Mouse (Mus musculus) lung, embryonic 16.5 days (tissue): Measurements from ENCODE around the gene Hhat. TPM values are rescaled to one million over a fixed set of nuclear protein-coding genes. Genes with fewer than 3 reads are reported as not detected.
A peak's percentile ranks its signal among the peaks of the same experiment; 100 is the strongest.

Source experiments
- ATAC-seq: fragments of 200-750 bp; cut with Nextera tagmentation; 2 replicates; pipeline ENCODE4 v1.8.0; 2017; ENCODE audit warnings: low read depth, mild to moderate bottlenecking, moderate library complexity
- H3K27ac ChIP-seq: fragments of 300-500 bp; sonication (generic); 2 replicates; pipeline ENCODE4 v1.5.1; 2014; ENCODE audit warnings: mild to moderate bottlenecking, control low read depth, low read length
- H3K27me3 ChIP-seq: fragments of 300-500 bp; sonication (generic); 2 replicates; pipeline ENCODE4 v1.6.1; 2014; ENCODE audit warnings: low read depth, low read length, mixed read lengths; ENCODE audit not compliant: control insufficient read depth, insufficient read depth
- H3K36me3 ChIP-seq: fragments of 300-500 bp; sonication (generic); 2 replicates; pipeline ENCODE4 v1.6.1; 2014; ENCODE audit warnings: low read length; ENCODE audit not compliant: control insufficient read depth, insufficient read depth
- H3K4me1 ChIP-seq: fragments of 300-500 bp; sonication (generic); replicated peaks from 2 replicates; pipeline ENCODE4 v1.6.1; 2014; ENCODE audit warnings: low read length, mixed read lengths; ENCODE audit not compliant: control insufficient read depth, insufficient read depth
- H3K4me2 ChIP-seq: fragments of 300-500 bp; sonication (generic); 2 replicates; pipeline ENCODE4 v1.6.1; 2014; ENCODE audit warnings: low read depth, low read length, control low read depth
- H3K4me3 ChIP-seq: fragments of 300-500 bp; sonication (generic); 2 replicates; pipeline ENCODE4 v1.5.1; 2014; ENCODE audit warnings: mild to moderate bottlenecking, low read length, control low read depth
- H3K9ac ChIP-seq: fragments of 300-500 bp; sonication (generic); 2 replicates; pipeline ENCODE4 v1.6.1; 2014; ENCODE audit warnings: low read length, control low read depth
- H3K9me3 ChIP-seq: fragments of 300-500 bp; sonication (generic); 2 replicates; pipeline ENCODE4 v1.6.1; 2016; ENCODE audit warnings: low read length; ENCODE audit not compliant: control insufficient read depth
- WGBS: fragments of 180-500 bp; shearing (Covaris S2); extraction: QIAGEN DNeasy Blood & Tissue Kit; methylation state at CpG from one replicate; pipeline ENCODE4 v1.1.7; 2014; 5-methylcytosine and 5-hydroxymethylcytosine counted together
- polyA plus RNA-seq: library from polyadenylated mRNA; unstranded; fragments of >200 nt; fragmentation: Nextera tagmentation; extraction: Ambion mirVana; gene quantifications from 2 replicates; pipeline ENCODE4 v1.2.1, GENCODE M21; 2015

The Hhat gene
- polyA plus RNA-seq, 1 experiment from 2014 or later, result 9.3 TPM

- WGBS, result 81% methylated on average over 4 of the region's 4 CpGs
- H3K4me3 ChIP-seq, result no peak overlapping the region
- no peaks in the 10 kb centered on the region for H3K9me3 ChIP-seq
These were observed 267.4 kb downstream of the Hhat start for GRCm38 (mm10) chr1:192503651-192504050.

GRCm38 (mm10) chr1:192502835-192503234, 268.2 kb downstream of the Hhat start:
- H3K4me1 ChIP-seq, result no peaks in the 10 kb centered on the region
- H3K4me3 ChIP-seq, result no peak overlapping the region
- no peak overlapping the region for H3K27ac ChIP-seq
- H3K36me3 ChIP-seq, result no peaks in the 10 kb centered on the region
- ATAC-seq, result no peak
- H3K9me3 ChIP-seq, result no peaks in the 10 kb centered on the region
- no peak overlapping the region for H3K4me2 ChIP-seq
- no peak overlapping the region for H3K9ac ChIP-seq
- no peaks in the 10 kb centered on the region for H3K27me3 ChIP-seq

More at GRCm38 (mm10) chr1:192503651-192504050, 267.4 kb downstream of the Hhat start:
- H3K27ac ChIP-seq, result no peak overlapping the region
- H3K4me2 ChIP-seq, result no peak overlapping the region
- H3K27me3 ChIP-seq, result no peaks in the 10 kb centered on the region
- no peak for ATAC-seq
- no peaks in the 10 kb centered on the region for H3K36me3 ChIP-seq
- no peak overlapping the region for H3K9ac ChIP-seq
- H3K4me1 ChIP-seq, result no peaks in the 10 kb centered on the region

- 63% methylated on average over 9 of the region's 9 CpGs for WGBS
- no peaks in the 10 kb centered on the region for H3K4me1 ChIP-seq
- no peaks in the 10 kb centered on the region for H3K9me3 ChIP-seq
- H3K27me3 ChIP-seq, result no peaks in the 10 kb centered on the region
- no peak overlapping the region for H3K27ac ChIP-seq
- H3K4me3 ChIP-seq, result no peak overlapping the region
- H3K36me3 ChIP-seq, result no peaks in the 10 kb centered on the region
- no peak overlapping the region for H3K4me2 ChIP-seq
- H3K9ac ChIP-seq, result no peak overlapping the region
- ATAC-seq, result no peak
These were observed 269.0 kb downstream of the Hhat start for GRCm38 (mm10) chr1:192502016-192502415.

DNA sequence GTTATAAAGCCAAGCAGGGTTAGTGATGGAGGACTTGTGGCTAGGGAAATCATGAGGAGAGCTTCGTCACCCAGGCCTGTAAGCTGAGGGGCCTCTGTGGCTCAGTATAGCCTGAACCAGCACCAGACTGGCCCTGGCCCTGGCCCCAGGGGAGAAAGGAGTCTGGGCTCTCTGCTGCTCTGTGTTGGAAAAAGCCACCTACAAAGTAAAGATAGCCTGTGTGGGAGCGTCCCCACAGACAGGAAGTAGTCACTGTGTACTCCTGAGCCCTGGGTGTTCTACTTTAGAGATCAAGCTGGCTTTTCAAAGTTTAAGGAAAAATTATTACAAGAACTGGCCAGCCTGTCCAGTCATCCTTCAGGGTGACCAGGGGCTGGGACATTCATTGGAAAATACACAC, 273.5 kb downstream of the Hhat start:
- ATAC-seq, result no peak
- 51% methylated on average over 2 of the region's 2 CpGs for WGBS

GRCm38 (mm10) chr1:192489908-192490825, 280.9 kb downstream of the Hhat start:
- H3K36me3 ChIP-seq, result no peaks in the 10 kb centered on the region
- no peak overlapping the region for H3K4me2 ChIP-seq
- H3K4me3 ChIP-seq, result no peak overlapping the region
- H3K27me3 ChIP-seq, result no peaks in the 10 kb centered on the region
- H3K9me3 ChIP-seq, result no peaks in the 10 kb centered on the region
- ATAC-seq, result 0 out of 2 replicates have a peak, but pooled peaks have one; percentile 44
- H3K4me1 ChIP-seq, result no peaks in the 10 kb centered on the region
- H3K9ac ChIP-seq, result no peak overlapping the region
- WGBS, result 65% methylated on average over 13 of the region's 13 CpGs
- H3K27ac ChIP-seq, result no peak overlapping the region

More for the DNA sequence above, 273.5 kb downstream of the Hhat start:
- no peak overlapping the region for H3K4me2 ChIP-seq
- no peaks in the 10 kb centered on the region for H3K4me1 ChIP-seq
- no peak overlapping the region for H3K27ac ChIP-seq
- H3K9ac ChIP-seq, result no peak overlapping the region
- no peaks in the 10 kb centered on the region for H3K27me3 ChIP-seq
- no peak overlapping the region for H3K4me3 ChIP-seq
- H3K36me3 ChIP-seq, result no peaks in the 10 kb centered on the region
- no peaks in the 10 kb centered on the region for H3K9me3 ChIP-seq

DNA sequence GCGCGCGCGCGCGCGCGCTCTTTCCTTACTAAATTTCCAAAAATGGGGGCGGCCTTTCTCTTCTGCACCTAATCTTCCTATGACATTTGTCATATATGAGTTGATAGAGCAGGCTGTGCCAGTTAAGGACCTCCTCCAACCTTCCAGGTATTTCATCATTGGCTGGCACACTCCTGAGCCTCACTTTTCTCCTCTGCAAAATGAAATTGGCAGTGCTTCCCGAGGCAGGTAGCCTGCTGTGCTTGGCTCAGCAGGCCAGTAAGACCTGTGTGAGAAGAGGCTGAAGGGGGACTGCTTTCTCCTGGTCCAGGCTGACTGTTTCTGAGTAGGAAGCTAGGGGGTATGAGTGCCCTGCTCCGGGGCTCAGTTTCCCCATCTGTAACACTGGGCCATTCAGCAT, 283.5 kb downstream of the Hhat start:
- Histone ChIP-seq H3K9ac (no peak overlapping the region), H3K36me3 (no peaks in the 10 kb centered on the region), H3K27ac (no peak overlapping the region), H3K9me3 (no peaks in the 10 kb centered on the region), H3K27me3 (no peaks in the 10 kb centered on the region), H3K4me2 (no peak overlapping the region), H3K4me3 (no peak overlapping the region), H3K4me1 (no peaks in the 10 kb centered on the region)
- ATAC-seq, result no peak
- WGBS, result 93% methylated on average over 11 of the region's 11 CpGs

DNA sequence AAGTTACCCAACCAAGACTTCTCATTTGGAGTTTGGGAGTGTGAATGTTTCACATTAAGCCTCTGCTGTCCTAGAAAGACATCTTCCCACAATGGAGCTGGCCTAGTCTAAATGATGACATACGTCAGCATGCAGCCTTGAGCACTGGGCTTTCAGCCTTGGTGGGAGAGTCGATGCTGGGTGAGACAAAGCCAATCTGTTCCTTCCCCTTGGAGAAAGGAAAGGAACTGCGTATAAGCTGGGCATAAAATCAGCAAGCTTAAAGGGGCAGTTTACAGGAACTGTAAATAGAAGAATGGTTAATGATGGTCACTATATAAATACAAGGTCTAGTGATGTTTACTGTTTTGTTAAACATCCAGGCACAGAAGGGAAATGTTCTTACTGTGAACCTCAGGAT, 286.0 kb downstream of the Hhat start:
- Histone ChIP-seq H3K27me3 (no peaks in the 10 kb centered on the region), H3K4me2 (no peak overlapping the region), H3K9ac (no peak overlapping the region), H3K4me3 (no peak overlapping the region), H3K4me1 (no peaks in the 10 kb centered on the region), H3K9me3 (no peaks in the 10 kb centered on the region), H3K27ac (0 out of 2 replicates have a peak overlapping the region, but pooled peaks have one; percentile 17), H3K36me3 (no peaks in the 10 kb centered on the region)
- WGBS, result 36% methylated on average over 3 of the region's 3 CpGs
- ATAC-seq, result peak; percentile 71

DNA sequence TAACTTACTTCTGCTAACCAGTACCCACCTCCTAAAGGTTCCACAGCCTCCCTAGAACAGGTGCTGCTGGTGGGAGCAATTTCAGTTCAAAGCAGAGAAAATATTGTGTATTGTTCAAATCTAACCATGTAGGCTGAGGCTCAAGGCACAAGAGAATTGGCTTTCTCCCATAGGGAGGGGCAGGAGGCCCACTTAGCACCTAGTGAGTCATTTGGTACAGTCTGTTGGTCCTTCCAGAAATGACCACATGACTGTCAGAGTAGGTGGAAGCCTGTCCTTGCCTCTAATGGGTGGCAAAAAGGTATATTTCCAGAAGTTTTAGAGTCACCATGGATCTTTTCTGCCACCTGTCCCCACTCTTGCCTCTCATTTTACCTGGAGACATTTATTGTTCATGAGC, 289.6 kb downstream of the Hhat start:
- Histone ChIP-seq H3K27ac (no peak overlapping the region), H3K4me2 (no peak overlapping the region), H3K9me3 (no peaks in the 10 kb centered on the region), H3K4me3 (no peak overlapping the region), H3K27me3 (no peaks in the 10 kb centered on the region), H3K9ac (no peak overlapping the region), H3K4me1 (peaks cover 4% of the 10 kb centered on the region; the same call in 1 of the 2 replicates), H3K36me3 (no peaks in the 10 kb centered on the region)
- ATAC-seq, result no peak

- Histone ChIP-seq H3K9ac (no peak overlapping the region), H3K27ac (no peak overlapping the region), H3K9me3 (no peaks in the 10 kb centered on the region), H3K4me3 (no peak overlapping the region), H3K36me3 (no peaks in the 10 kb centered on the region), H3K4me1 (peaks cover 4% of the 10 kb centered on the region; the same call in 1 of the 2 replicates), H3K4me2 (no peak overlapping the region), H3K27me3 (no peaks in the 10 kb centered on the region)
- WGBS, result 69% methylated on average over 8 of the region's 8 CpGs
- no peak for ATAC-seq
These were observed 290.8 kb downstream of the Hhat start for GRCm38 (mm10) chr1:192480072-192480784.
